Mouse (Mus musculus): ENCODE results near the gene Neurog1.

Neurog1 gene

DNA sequence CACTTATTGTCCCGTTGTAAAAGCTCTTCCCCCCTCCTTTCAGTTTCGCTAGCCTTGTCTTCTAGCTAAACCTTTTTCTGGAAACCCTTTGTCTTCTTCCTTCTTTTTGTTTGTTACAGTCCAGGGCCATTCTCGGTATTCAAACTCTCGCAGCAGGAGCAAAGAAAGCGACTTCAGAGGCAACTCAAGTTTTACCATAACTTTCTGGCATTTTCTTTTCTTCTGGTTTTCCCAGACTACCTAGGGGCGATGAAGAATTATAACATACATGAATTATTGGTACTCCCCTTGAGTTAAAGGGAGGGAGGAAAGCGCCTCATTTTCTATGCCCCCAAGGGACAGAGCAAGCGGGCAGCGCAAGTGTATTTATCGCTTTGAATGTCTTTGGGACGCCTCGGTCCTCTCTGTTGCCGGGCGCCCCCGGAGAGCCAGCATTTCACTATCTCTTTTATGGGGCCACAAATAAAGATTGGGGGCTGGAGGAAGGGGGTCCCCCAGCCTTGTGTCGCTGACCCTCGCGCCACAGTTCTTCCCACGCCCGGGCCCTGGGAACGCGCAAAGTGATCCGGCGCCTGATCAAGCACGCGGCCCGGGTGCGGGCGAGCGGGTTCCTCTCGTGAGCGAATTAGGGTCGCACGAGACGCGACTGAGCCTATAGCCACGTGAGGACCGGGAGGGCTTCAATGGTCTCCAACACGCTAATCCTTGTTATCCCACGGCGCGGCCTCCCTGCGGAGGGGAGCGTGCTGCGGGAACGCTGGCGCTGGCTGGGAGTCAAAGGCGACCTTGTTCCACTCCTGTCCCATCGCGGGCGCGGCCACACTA lies 6.4 kb upstream of the Neurog1 start:
- DNase-seq (ENCODE audit: low spot score in 2 of 2), result no peak

DNA sequence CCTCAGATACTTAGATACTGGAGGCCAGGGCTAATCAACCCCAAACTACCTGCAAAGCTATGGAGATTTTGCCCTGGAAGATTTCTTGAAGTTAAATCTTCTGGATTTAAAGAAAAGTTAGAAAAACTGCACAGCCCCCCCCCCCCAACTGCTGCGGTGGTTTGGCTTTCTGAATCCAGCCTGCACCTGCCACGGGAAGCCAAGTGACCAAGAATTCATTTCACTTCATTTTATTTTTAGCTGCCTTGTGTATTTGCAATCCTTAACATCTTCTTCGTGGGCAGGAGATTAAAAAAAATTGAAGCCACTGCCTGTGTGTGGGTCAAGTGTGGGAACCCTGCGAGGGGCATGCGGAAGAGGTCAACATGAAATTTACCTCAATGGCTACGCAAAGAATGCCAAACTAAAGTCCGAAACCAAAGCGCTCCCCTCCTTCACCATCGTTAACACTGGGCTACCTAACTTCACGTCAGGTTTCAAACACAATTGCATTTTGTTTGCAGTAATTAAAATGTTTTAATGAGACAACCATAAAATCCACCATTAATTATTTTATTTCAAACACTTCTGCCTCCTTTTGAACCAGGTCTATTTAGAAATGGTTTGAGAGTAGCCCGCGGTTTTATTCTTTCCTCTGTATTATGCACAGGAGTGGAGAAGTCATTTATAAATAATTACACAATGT lies 5.6 kb upstream of the Neurog1 start:
- DNase-seq (ENCODE audit: low spot score in 2 of 2), result no peak

DNA sequence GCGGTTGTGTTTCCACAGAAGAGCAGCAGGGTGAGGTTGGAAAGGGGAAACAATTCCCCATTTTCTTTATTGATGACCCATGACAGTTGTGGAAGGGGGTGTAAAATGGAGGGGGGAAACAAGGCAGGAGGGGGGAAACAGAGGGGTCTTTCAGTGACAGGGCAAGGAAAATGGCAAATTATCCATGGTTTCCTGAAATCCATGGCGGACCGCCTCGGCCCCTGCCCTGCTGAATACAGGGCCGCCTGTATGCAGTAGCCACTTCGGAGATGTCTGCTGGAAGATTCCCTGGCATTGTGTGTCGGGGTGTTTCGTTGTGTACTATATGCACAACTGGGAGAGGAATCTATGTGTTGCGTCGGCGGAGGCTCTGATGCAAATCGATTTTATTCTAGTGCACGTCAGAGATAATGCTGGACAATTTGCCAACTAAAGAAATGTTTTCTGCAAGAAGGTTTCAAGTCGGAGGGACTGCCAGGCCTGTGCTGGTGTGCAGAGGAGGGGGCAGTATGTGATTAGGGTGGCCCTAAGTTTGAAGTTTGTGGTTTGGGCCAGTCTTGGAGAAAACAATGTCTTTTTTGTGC lies 4.8 kb upstream of the Neurog1 start:
- DNase-seq (ENCODE audit: low spot score in 2 of 2), result no peak

DNA sequence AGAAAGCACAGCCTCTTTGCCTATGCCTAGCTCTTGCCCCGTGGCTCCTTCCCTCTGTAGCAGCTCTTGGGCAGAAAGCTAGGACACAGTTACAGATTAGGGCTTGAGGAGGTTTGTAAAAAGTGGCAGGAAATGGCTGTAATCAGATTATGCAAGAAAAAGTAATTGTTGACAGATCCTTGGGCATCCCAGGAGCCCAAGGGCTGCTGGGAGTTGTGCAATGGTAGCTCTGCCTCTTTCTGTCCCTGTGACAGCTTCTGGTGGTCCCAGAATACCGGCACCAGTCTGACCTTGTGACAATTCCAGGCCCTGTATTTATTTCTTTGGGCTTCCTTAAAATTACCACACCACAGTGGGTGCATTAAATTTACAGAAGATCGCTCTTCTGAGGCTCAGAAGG lies 1.4 kb upstream of the Neurog1 start:
- no peak for DNase-seq (ENCODE audit: low spot score in 2 of 2)

DNA sequence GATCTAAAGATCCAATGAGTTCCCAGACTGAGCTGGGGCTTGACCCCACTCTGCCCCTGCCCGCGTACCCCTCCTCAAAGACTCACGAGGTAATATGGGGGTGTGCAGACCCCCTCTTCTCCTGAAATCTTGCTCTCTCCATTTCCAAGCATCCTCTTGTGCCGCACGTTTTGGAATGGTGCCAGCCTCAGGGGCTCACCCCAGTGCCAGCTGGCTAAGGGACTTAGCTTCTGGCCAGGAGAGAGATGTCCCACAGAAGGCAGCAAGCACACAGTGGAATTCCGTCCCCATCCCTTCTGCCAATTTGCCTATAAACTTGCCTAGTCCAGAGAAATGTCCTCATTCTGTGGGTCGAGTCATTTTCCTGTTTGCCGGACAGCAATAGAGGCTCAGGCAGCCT lies 820 bp upstream of the Neurog1 start:
- DNase-seq (ENCODE audit: low spot score in 2 of 2), result no peak

DNA sequence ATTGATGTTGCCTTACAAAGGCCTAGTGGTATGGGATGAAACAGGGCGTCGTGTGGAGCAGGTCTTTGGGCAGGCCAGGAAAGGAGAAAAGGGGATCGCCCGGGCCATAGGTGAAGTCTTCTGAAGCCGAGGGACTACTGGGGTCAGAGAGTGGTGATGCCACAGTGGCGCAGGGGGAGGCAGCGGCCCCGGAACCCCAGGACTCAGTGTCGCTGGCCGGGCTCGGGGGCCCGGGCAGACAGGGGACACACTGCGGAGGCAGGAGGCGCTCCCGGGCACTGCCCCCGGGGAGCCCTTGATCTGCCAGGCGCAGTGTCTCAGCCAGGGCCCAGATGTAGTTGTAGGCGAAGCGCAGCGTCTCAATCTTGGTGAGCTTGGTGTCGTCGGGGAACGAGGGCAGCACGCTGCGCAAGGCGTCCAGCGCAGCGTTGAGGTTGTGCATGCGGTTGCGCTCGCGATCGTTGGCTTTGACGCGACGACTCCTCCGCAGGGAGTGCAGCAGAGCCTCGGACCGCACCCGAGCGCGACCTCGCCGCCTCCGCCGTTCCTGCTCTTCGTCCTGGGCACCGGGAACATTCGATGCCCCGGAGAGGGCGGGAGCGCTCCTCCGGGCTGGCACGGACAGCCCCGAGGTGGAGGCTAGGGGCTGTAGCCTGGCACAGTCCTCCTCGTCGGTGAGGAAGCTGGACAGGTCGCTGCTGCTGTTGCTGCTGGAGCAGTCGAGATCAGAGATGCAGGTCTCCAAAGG lies 613 bp downstream of the Neurog1 start:
- DNase-seq (ENCODE audit: low spot score in 2 of 2), result no peak

DNA sequence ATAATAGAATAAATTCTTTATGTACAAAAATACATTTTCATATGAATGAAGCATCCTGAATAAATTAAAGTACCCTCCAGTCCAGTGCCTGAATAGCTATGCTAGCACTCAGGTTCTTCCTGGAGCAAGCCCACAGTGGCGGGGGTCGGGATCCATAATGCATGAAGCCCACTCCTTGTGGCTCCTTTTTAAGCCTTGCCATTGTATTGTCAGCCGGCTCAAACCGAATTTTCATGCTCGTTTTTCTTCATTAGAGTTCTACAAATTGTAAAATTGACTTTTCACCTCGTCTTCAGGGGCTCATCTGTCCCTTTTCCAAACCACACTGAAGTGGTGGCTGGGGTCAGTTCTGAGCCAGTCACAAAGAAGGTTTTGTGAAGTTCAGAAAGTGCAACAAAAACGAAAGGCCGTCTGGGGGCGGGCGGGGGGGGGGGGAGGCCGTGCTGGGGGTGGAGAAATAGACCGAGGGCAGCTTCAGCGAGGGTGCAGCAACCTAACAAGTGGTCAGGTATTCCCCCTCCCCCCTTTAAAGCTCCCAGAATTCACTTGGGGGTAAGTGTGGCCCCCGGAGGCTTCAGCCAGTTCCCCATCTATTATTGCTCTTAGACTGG lies 1.3 kb downstream of the Neurog1 start:
- no peak for DNase-seq (ENCODE audit: low spot score in 2 of 2)

DNA sequence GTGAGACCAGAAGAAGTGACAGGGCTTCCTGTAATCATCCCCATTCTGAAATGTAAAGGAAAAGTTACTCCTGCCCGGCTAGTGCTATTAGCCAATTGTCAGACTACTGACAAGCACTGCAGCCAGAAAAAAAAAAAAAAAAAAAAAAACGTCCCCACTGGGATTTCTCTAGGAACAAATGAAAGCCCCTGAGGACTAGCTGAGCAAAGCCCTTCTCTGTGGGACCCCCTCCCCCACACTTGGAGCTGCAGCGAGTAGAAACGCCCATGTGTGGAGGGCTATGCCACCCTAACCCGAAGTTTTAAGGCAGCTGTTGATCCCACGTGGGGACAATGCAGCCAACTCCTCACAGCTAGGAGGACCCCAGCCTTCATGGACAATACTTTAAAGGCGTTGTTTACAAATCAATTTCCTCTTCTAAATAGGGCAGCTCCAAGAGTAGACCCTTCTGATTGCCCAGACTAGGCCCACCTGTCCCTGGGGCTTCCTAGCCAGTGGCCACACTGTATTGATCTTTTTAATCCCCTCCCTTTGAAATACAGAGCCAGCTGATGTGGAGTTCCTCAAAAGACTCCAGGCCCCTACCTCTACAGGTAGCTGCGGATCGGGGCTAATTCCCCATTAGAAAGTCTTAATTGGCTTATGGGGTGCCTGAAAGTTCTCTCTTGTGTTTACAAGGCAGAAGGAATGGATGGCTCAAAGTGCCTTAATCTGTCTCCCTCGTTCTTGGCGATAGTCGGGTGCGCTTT lies 2.2 kb downstream of the Neurog1 start:
- no peak for DNase-seq (ENCODE audit: low spot score in 2 of 2)

DNA sequence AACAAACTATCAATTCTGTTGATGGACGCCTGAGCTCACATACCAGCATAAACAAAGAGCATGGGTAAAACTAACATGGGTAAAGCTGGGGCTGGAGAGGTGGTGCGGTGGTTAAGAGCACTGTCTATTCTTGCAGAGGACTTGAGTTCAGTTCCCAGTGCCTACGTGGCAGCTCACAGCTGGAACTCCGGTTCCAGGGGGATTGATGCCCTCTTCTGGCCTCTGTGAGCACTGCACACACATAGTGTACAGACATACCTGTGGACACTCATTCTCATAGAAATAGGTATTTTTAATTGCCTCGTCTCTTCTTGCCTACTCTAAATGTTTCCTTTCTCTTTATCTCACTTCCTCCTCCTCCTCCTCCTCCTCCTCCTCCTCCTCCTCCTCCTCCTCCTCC lies 8.9 kb downstream of the Neurog1 start:
- DNase-seq (ENCODE audit: low spot score in 2 of 2), result no peak

DNA sequence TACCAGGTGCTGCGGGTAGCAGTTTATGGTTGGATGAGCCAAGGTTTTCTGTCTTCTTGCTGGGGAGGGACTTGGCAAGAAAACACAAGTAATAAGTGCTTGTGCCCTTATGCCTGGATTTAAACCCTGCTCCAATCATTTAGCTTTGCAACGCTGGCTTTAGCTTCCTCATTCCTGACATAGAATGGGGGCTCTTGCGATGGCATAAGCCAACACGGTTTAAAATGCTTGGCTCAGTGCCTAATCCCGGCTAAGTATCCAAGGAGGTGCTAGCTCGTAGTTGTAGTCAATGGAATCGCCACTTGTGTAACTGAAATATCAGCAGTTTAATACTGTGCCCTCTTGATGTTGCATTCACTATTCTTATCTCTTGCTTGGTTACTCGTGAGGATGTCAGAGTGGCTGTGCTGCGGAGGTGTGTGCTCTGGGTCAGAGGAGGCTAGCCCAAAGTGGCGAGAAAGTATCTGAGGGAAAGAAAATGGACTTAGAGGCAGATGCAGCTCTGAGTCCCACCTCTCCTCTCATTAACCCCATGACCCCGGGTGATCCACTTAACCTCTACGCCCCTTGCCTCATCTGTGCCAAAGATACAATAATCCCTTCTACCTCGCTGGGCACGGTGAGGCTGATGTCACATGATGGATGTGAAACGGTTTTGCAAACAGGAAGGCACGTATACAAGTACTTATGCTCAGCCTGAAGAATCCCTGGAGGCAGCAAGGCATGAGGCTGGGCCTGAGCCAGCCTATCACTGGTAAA lies 11.8 kb downstream of the Neurog1 start:
- DNase-seq (ENCODE audit: low spot score in 2 of 2), result no peak

DNA sequence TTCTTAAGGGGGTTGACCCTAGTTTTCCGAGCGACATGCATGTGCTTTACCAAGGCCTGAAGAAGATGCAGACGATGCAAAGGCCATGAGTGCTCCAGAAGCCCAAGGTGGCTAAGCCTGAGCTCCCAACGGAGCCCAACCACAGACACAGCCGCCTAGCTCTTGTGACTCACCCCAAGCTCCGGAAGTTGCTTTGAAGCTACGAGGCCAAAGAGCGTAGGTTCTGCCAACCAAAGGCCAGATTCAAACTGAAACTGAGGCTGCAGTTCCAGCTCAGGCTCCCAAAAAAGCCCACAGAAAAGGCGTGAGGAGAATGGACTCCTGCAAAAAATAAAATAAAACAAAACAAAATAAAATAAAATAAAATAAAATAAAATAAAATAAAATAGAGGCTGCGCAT lies 14.1 kb downstream of the Neurog1 start:
- DNase-seq (ENCODE audit: low spot score in 2 of 2), result no peak

DNA sequence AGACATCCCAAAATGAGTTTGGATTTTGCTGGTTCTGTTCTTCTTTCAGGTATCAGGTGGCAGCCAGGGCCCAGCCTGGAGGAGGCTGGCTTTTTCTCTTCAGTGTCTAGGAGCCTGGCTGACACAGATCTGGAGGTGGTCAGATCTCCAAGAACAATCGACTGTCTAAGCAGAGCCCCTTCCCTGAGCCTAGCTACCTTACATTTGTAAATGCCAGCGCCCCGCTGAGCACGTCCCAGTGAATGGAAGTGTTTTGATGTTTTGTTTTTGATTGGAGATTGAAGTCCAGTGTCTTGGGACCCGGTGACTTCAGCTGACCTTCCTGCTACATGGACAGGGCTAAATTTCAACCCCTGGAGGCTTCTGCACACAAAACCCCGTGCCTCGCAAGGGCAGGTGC lies 15.8 kb downstream of the Neurog1 start:
- no peak for DNase-seq (ENCODE audit: low spot score in 2 of 2)

DNA sequence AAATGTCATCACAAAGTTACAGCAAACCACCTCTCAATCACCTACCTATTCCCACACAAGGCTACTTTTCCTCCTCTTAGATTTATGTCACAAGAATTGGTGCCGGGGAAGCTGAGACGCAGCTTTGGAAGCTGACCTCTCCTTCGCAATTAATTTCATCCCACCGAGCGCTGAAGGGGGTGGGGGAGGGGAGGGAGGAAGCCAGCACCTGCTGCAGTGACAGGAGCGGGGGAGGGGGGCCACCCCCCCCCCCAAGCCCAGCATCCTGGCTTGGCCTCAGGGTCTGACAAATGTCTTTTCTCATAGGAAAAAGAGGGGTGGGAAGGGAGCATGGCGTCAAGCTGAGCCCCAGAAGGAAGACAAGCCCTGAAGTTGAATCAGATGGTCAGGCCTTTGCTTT lies 23.2 kb downstream of the Neurog1 start:
- no peak for DNase-seq (ENCODE audit: low spot score in 2 of 2)

DNA sequence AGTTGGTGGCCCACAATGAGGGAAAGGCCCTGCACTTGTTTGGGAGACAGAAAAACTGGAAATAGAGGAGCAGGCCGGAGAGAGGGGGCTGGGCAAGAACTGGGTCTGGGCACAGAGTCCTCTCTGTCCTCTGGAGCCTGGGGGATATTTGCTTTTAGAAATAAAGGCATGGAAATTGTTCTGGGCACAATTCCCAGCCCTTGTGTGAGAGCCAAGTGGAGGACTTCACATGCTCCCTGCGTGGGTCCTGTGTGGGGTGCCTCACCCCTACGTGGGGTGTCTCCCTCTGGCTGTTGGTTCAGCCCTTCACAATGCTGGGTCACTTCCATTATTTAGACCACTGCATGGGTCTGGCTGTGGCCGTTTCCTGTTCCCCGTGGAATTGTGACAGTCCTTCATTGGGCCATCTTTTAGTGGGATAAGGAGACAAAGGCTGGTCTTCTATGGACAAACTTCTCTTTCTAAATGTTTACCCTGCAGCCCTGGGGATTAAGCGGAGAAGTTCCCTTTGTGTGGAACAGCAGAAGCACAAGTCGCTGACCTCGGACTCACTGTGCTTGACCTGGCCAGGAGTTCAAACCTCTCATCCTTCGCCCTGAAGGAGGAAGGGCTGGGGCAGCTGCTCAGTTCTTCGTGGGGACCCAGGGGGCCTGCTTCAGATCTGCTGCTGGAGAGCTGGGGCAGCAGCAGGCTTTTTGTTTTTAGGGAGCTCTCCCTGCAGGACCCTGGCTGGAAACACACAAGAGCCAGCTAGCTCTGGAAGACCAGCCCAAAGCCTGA lies 25.6 kb downstream of the Neurog1 start:
- peak in 1 of 2 experiments; percentile 27 for DNase-seq (ENCODE audit: low spot score in 2 of 2)

DNA sequence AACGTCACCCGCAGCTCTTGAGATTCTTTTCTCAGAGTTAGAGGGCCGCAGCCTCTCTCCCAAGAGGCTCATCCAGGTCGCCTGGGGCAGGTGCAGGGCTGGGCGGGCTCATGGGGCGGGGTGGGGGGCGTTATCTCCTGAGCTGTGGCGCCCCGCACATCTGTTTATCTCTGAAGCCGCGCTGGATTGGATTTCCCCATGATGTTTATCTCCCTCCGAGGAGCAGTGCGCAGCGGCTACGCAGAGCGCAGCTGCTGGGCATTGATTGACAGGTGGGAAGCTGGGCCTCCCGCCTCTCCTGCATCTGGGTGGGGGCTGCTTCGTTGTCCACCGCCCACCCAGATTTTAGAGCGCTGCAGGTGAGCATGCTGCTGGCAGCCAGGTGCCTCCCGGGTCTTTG lies 28.3 kb downstream of the Neurog1 start:
- DNase-seq (ENCODE audit: low spot score in 2 of 2), result no peak

DNA sequence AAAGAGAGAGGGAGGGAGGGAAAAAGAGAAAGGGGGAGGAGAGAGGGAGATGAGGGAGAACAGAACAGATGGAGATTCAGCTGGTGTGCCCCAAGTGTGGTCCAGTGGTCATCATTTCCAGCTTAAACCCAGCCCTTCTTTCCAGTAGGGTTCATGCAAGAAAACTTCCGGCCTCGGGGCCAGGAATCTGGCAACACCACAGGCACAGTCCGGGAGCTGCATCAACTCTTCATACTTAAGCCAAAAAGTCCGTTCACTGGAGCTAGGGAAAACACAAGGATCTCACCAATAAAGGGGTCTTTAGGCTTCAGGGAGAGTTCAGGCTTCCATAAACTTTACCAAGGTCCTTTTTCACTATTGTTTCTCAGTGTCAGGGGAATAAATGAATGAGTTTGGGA lies 29.1 kb downstream of the Neurog1 start:
- DNase-seq (ENCODE audit: low spot score in 2 of 2), result no peak

DNA sequence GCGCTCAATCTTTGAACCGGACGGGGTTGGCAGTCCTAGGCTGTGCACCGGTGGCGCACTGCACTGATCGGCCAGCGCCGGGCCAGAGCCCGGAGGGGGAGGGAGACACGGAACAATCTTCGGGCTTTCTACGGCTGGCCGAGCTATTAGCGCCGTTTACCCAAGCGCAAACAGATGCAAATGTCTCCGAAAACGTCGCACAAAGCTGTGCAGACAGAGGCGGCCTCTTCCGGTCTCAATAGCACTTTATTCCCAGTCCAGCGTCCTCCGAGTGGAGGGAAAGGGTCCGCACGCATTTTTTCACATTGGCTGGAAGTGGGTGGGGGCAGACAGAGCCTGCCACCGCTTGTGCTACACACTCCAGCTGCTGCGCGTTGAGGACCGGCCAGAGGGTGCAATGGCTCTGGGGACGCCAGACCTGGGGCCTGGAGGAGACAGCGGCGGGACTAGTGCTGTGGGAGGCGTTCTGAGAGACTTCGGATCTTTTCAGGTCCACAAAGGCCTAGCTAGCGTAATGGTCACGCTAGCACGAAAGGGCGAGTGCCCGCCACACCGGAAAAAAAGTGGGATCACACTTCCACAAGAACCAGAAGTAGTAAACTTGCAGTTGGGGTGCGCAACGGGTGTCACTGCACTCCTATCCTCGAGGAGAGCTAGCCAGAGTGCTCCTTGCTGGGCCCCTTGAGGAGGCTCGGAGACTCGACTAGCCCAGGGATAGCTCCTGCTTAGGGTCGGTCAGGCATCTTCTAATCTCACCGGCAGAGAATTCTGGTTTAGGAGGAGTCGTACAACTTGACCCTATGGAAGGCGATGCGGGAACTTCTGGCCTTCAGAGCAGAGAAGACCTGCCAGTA lies 29.7 kb downstream of the Neurog1 start:
- DNase-seq (ENCODE audit: low spot score in 2 of 2), result peak in 1 of 2 experiments; percentile 14

DNA sequence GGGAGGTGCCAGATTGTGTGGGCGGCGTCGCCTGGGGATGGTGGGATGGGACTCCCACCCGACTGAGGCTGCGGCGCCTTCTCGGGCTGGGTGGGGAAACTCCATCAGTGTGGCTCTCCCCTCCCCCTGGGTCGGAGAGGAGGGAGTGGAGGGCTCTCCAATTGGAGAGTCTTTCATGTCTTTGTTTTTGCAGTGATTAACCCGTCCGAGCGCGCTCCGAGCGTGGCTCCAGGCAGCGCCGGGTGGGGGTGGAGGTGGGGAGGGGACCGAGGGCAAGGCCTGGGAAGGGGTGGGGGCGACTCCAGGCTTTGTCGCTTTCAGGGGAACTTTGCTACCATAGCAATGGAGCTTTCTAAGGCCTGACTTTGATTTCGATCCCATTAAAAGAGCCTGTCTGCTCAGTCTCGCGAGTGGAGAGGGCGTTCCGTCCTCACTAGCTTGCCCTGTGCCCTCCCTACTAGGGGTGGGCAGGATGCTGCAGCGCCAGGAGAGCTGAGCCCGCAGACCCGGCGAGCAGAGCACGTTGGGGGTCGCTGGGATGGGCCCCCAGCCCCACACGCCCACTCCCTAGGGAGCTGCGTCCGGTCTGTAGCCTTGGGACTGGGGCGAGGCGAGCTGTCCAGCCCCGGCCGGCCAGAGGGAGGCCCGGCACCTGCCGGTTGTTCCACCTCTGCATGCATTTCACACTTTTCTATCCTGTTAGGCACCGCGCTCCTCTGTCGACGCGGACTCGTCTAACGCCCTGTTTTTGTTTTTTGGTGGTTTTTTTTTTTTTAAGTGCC lies 30.6 kb downstream of the Neurog1 start:
- DNase-seq (ENCODE audit: low spot score in 2 of 2), result no peak
